Comparison of ENCODE assay signal across 19 mouse cellular contexts in genomic region chrX:166886417-166886816, GRCm38 (mm10).
"Had no signal": no experiment of that assay in that cellular context is flagged by ENCODE, and none has a peak within 500 bp of the region (broad histone marks: within the 10 kb centered on the region; RNA-seq: fewer than 3 reads in every experiment).

No protein-coding gene starts in this region.

- H3K27ac ChIP-seq: midbrain, embryonic 10.5 days; midbrain, embryonic 12.5 days; neural tube, embryonic 13.5 days; neural tube, embryonic 15.5 days had no signal

- H3K4me1 ChIP-seq: midbrain, embryonic 10.5 days; midbrain, embryonic 12.5 days; neural tube, embryonic 13.5 days; neural tube, embryonic 15.5 days had no signal

- H3K4me2 ChIP-seq: lung, embryonic 14.5 days; midbrain, embryonic 12.5 days; neural tube, embryonic 13.5 days; neural tube, embryonic 15.5 days had no signal

- H3K9me3 ChIP-seq: midbrain, embryonic 10.5 days; midbrain, embryonic 12.5 days; neural tube, embryonic 13.5 days; neural tube, embryonic 15.5 days had no signal

- DNase-seq: lung, adult 18-20 months; lung, embryonic 14.5 days; lung, postnatal 10 days; lung, postnatal 4 days; midbrain, embryonic 14.5 days; retina, postnatal 1 day; right cerebral cortex, adult 18-20 months; right cerebral cortex, postnatal 25 days; right cerebral cortex, postnatal 4 days; spleen, adult 18-20 months; thymus, adult 18-20 months; thymus, postnatal 14 days; thymus, postnatal 36 days had no signal

- H3K4me3 ChIP-seq: midbrain, embryonic 10.5 days; midbrain, embryonic 12.5 days; myocyte; neural tube, embryonic 13.5 days; neural tube, embryonic 15.5 days had no signal

- ATAC-seq: midbrain, embryonic 16.5 days had no signal

- H3K9ac ChIP-seq: lung, embryonic 14.5 days; midbrain, embryonic 12.5 days; neural tube, embryonic 13.5 days; neural tube, embryonic 15.5 days had no signal

- H3K36me3 ChIP-seq: midbrain, embryonic 10.5 days; midbrain, embryonic 12.5 days; neural tube, embryonic 13.5 days; neural tube, embryonic 15.5 days had no signal
